Mouse (Mus musculus) hindlimb bud, embryonic 11.5 days (tissue): ENCODE data around the gene Tmem39a.

Source experiments
- DNase-seq: peaks from one replicate; pipeline ENCODE4 v3.0.0-alpha.2; 2012; ENCODE audit warnings: low read depth, low spot score; ENCODE audit errors: extremely low spot score

The Tmem39a gene

DNA sequence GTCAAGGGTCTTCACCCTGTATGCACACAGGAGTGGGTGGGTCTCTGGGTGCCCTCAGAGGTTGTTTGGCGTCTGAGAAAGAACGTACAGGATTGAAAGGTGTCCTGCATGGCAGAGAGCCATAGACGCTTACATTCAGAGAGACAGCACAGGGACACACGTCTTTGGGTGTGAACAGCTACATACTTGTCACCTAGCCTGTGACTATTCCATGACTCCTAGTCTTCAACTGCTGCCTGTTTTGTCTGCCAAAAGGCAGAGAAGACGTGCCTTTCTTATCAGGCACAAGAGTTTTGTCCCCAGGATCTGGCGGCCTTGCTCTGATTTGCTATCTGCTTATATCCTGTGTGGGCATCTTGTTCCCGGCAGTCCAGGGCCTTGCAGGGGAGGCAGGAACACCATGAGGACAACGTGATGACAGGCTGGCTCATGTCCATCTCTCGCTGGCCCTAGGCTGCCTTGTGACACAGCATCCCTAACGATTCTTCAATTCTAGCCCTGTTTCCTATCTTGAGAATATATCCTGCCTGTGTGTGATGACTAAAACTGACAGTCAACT, 67.4 kb downstream of the Tmem39a start:
- no peak for DNase-seq

DNA sequence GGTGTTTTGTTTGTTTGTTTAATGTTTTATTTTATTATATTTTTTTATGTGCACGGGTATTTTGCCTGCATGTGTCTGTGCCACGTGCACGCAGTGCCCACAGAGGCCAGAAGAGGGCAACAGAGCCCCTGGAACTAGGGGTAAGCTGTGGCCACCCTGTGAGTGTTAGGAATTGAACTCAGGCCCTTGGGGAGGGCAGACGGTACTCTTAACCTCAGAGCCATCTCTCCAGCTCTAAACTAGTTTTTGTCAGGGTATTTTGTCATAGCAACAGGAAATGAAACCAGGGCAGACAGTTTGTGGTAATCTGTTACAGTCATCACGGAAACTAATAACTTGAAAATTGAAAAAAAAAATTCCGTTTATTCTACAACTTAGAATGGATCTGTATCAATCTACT, 73.6 kb downstream of the Tmem39a start:
- no peak for DNase-seq

- no peak for DNase-seq
Measured at GRCm38 (mm10) chr16:38635833-38636390, 77.4 kb downstream of the Tmem39a start.

- DNase-seq, result no peak
Measured at GRCm38 (mm10) chr16:38636682-38637081, 78.2 kb downstream of the Tmem39a start.

DNA sequence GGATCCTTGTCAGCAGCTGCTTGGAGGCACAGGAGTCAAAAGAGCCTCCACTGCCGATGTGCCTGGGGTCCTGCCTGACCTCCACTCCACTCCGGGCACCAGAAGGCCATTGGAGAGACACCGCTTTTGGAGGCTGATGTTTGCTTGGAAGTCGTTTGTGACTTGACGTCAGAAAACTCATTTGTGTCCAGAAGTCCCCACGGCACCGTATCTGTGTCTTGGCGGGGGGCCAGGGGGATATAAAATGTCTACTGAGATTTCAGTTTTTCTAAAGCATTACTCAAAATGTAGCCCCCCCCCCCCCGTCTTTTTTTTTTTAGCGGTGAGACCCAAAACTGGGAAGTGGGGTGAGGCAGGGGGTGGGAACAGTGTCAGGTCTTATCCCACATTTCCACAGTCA, 78.6 kb downstream of the Tmem39a start:
- no peak for DNase-seq
